Mouse (Mus musculus) MEL (cell line): ENCODE data around the gene Shisa9. TPM values are rescaled to one million over a fixed set of nuclear protein-coding genes. Genes with fewer than 3 reads are reported as not detected.

Experiments
- DNase-seq: peaks from one replicate; pipeline ENCODE4 v3.0.0; 2011; ENCODE audit warnings: low read depth, low spot score
- H3K27ac ChIP-seq: 2 replicates; pipeline ENCODE4 v1.5.1; 2012; ENCODE audit warnings: low read depth, mild to moderate bottlenecking, control low read depth, low read length, moderate library complexity; ENCODE audit not compliant: control insufficient read depth
- H3K27me3 ChIP-seq, 2 experiments: fragments of 150-350 bp in 1 of 2; sonication (generic) in 1 of 2; 2 replicates each; pipeline ENCODE4 v1.6.1; 2012; ENCODE audit warnings: low read length in 2 of 2, mild to moderate bottlenecking in 2 of 2, improper control_type of control experiment in 1 of 2, moderate library complexity in 1 of 2; ENCODE audit not compliant: insufficient read depth in 2 of 2, control insufficient read depth in 1 of 2
- H3K36me3 ChIP-seq, 2 experiments: 2 replicates each; pipeline ENCODE4 v1.6.1; 2012 to 2014; ENCODE audit warnings: low read length in 2 of 2, improper control_type of control experiment in 1 of 2, inconsistent platforms in 1 of 2, mild to moderate bottlenecking in 1 of 2; ENCODE audit not compliant: insufficient read depth in 2 of 2, control insufficient read depth in 1 of 2
- H3K4me1 ChIP-seq, 2 experiments: fragments of 150-350 bp in 1 of 2; sonication (generic) in 1 of 2; 2 replicates each; pipeline ENCODE4 v1.6.1; 2012; ENCODE audit warnings: low read length in 2 of 2, improper control_type of control experiment in 1 of 2, mild to moderate bottlenecking in 1 of 2; ENCODE audit not compliant: insufficient read depth in 2 of 2, control insufficient read depth in 1 of 2
- H3K4me3 ChIP-seq, 2 experiments: fragments of 150-350 bp in 1 of 2; sonication (generic) in 1 of 2; 2 replicates each; pipeline ENCODE4 v1.5.1; 2012; ENCODE audit warnings: low read depth in 2 of 2, low read length in 2 of 2, mild to moderate bottlenecking in 2 of 2, moderate library complexity in 2 of 2, control low read depth in 1 of 2, improper control_type of control experiment in 1 of 2; ENCODE audit not compliant: control insufficient read depth in 1 of 2, insufficient read depth in 1 of 2
- H3K79me2 ChIP-seq: 2 replicates; pipeline ENCODE4 v1.6.1; 2012; ENCODE audit warnings: mild to moderate bottlenecking, low read length, moderate library complexity; ENCODE audit not compliant: control insufficient read depth, poor library complexity, insufficient read depth
- H3K9ac ChIP-seq: 2 replicates; pipeline ENCODE4 v1.6.1; 2012; ENCODE audit warnings: low read depth, mild to moderate bottlenecking, control low read depth, low read length, moderate library complexity; ENCODE audit not compliant: control insufficient read depth, poor library complexity, severe bottlenecking
- H3K9me3 ChIP-seq: fragments of 150-350 bp; sonication (generic); replicated peaks from 2 replicates; pipeline ENCODE4 v1.6.1; 2012; ENCODE audit warnings: mild to moderate bottlenecking, low read length, improper control_type of control experiment, moderate library complexity; ENCODE audit not compliant: insufficient read depth
- BHLHE40 ChIP-seq: IDR thresholded peaks from 2 replicates; pipeline ENCODE4 v1.6.1; 2012; ENCODE audit warnings: low read depth, mild to moderate bottlenecking, inconsistent platforms, low read length, improper control_type of control experiment, borderline replicate concordance
- CHD2 ChIP-seq: IDR thresholded peaks from 2 replicates; pipeline ENCODE4 v1.6.1; 2011; ENCODE audit warnings: low read length, improper control_type of control experiment
- CTCF ChIP-seq, 3 experiments: IDR thresholded peaks in 2 of 3; conservative IDR thresholded peaks in 1 of 3; 2 replicates each; pipeline ENCODE4 v1.5.1; 2011 to 2012; ENCODE audit warnings: low read length in 3 of 3, low read depth in 2 of 3, mild to moderate bottlenecking in 2 of 3, improper control_type of control experiment in 1 of 3, inconsistent platforms in 1 of 3, mixed read lengths in 1 of 3, moderate library complexity in 1 of 3; ENCODE audit not compliant: control insufficient read depth in 1 of 3, insufficient read depth in 1 of 3, poor library complexity in 1 of 3, severe bottlenecking in 1 of 3
- ELF1 ChIP-seq: IDR thresholded peaks from 2 replicates; pipeline ENCODE4 v1.6.1; 2014; ENCODE audit warnings: low read depth, mild to moderate bottlenecking, inconsistent platforms, low read length, improper control_type of control experiment, moderate library complexity
- ETS1 ChIP-seq: IDR thresholded peaks from 2 replicates; pipeline ENCODE4 v1.6.1; 2012; ENCODE audit warnings: low read depth, mild to moderate bottlenecking, inconsistent platforms, low read length, improper control_type of control experiment, moderate library complexity
- HCFC1 ChIP-seq: IDR thresholded peaks from 2 replicates; pipeline ENCODE4 v1.6.1; 2012; ENCODE audit warnings: low read depth, mild to moderate bottlenecking, inconsistent platforms, low read length, improper control_type of control experiment, moderate library complexity
- JUND ChIP-seq: IDR thresholded peaks from 2 replicates; pipeline ENCODE4 v1.6.1; 2011; ENCODE audit warnings: low read depth, mild to moderate bottlenecking, improper control_type of control experiment, low read length
- MAFK ChIP-seq: IDR thresholded peaks from 2 replicates; pipeline ENCODE4 v1.6.1; 2011; ENCODE audit warnings: low read depth, mild to moderate bottlenecking, low read length, improper control_type of control experiment, borderline replicate concordance
- MAX ChIP-seq: IDR thresholded peaks from 2 replicates; pipeline ENCODE4 v1.6.1; 2011; ENCODE audit warnings: low read length, improper control_type of control experiment
- MAZ ChIP-seq: IDR thresholded peaks from 2 replicates; pipeline ENCODE4 v1.6.1; 2012; ENCODE audit warnings: low read depth, mild to moderate bottlenecking, inconsistent platforms, low read length, improper control_type of control experiment
- MEF2A ChIP-seq: IDR thresholded peaks from 2 replicates; pipeline ENCODE4 v1.6.1; 2014; ENCODE audit warnings: low read depth, mild to moderate bottlenecking, inconsistent platforms, low read length, improper control_type of control experiment; ENCODE audit not compliant: poor library complexity, insufficient replicate concordance, severe bottlenecking; ENCODE audit errors: extremely low read depth
- MXI1 ChIP-seq: IDR thresholded peaks from 2 replicates; pipeline ENCODE4 v1.6.1; 2011; ENCODE audit warnings: mild to moderate bottlenecking, low read depth, low read length, improper control_type of control experiment
- NELFE ChIP-seq: IDR thresholded peaks from 2 replicates; pipeline ENCODE4 v1.6.1; 2011; ENCODE audit warnings: low read depth, low read length, improper control_type of control experiment
- POLR2AphosphoS5 ChIP-seq: IDR thresholded peaks from 2 replicates; pipeline ENCODE4 v1.6.1; 2012; ENCODE audit warnings: low read depth, borderline replicate concordance, mild to moderate bottlenecking, inconsistent platforms, low read length, moderate library complexity, mixed read lengths
- RAD21 ChIP-seq: IDR thresholded peaks from 2 replicates; pipeline ENCODE4 v1.6.1; 2011; ENCODE audit warnings: mild to moderate bottlenecking, low read depth, low read length, improper control_type of control experiment
- SIN3A ChIP-seq: IDR thresholded peaks from 2 replicates; pipeline ENCODE4 v1.6.1; 2012; ENCODE audit warnings: low read length, improper control_type of control experiment, inconsistent platforms
- SMC3 ChIP-seq: IDR thresholded peaks from 2 replicates; pipeline ENCODE4 v1.6.1; 2011; ENCODE audit warnings: low read depth, low read length, improper control_type of control experiment
- TBP ChIP-seq: IDR thresholded peaks from 2 replicates; pipeline ENCODE4 v1.8.0; 2011; ENCODE audit warnings: low read depth, low read length, improper control_type of control experiment
- TCF12 ChIP-seq: IDR thresholded peaks from 2 replicates; pipeline ENCODE4 v1.6.1; 2014; ENCODE audit warnings: low read depth, mild to moderate bottlenecking, inconsistent platforms, low read length, improper control_type of control experiment, moderate library complexity
- UBTF ChIP-seq: IDR thresholded peaks from 2 replicates; pipeline ENCODE4 v1.6.1; 2012; ENCODE audit warnings: low read depth, mild to moderate bottlenecking, inconsistent platforms, low read length, improper control_type of control experiment, moderate library complexity, borderline replicate concordance; ENCODE audit not compliant: insufficient read depth
- USF1 ChIP-seq: IDR thresholded peaks from 2 replicates; pipeline ENCODE4 v1.6.1; 2014; ENCODE audit warnings: low read depth, mild to moderate bottlenecking, inconsistent platforms, low read length, improper control_type of control experiment, moderate library complexity
- USF2 ChIP-seq, 2 experiments: IDR thresholded peaks; 2 replicates each; pipeline ENCODE4 v1.6.1; 2011 to 2012; ENCODE audit warnings: improper control_type of control experiment in 2 of 2, low read length in 2 of 2, borderline replicate concordance in 1 of 2, inconsistent platforms in 1 of 2, low read depth in 1 of 2, mild to moderate bottlenecking in 1 of 2; ENCODE audit not compliant: insufficient read depth in 1 of 2
- ZC3H11A ChIP-seq: IDR thresholded peaks from 2 replicates; pipeline ENCODE4 v1.6.1; 2012; ENCODE audit warnings: low read depth, mild to moderate bottlenecking, inconsistent platforms, low read length, improper control_type of control experiment
- ZMIZ1 ChIP-seq: IDR thresholded peaks from 2 replicates; pipeline ENCODE4 v1.6.1; 2012; ENCODE audit warnings: low read depth, mild to moderate bottlenecking, inconsistent platforms, low read length, improper control_type of control experiment, moderate library complexity
- polyA plus RNA-seq, 2 experiments: library from polyadenylated mRNA; stranded (reverse) in 1 of 2; unstranded in 1 of 2; fragments of >175 nt in 1 of 2; fragments of >200 nt in 1 of 2; gene quantifications; 2 replicates each; pipeline versions ENCODE4 v1.2.1 to v1.2.4; 2012; ENCODE audit warnings: low replicate concordance in 2 of 2, low read depth in 1 of 2; ENCODE audit not compliant: insufficient read length in 2 of 2, insufficient read depth in 1 of 2, missing spikeins in 1 of 2
- total RNA-seq: library from RNA; depleted of rRNA; stranded (reverse); fragments of 300-350 nt; gene quantifications from 2 replicates; pipeline ENCODE4 v1.2.3, GENCODE M21; 2012

The Shisa9 gene
- total and polyA plus RNA-seq, 3 experiments: not detected

- Histone ChIP-seq H3K79me2 (no peaks in the 10 kb centered on the region), H3K27ac (no peak overlapping the region), H3K36me3 (no peaks in the 10 kb centered on the region), H3K27me3 (no peaks in the 10 kb centered on the region), H3K9me3 (no peaks in the 10 kb centered on the region), H3K9ac (no peak overlapping the region), H3K4me1 (no peaks in the 10 kb centered on the region), H3K4me3 (no peak overlapping the region)
- DNase-seq: no peak
- TF ChIP-seq TBP (no peak), BHLHE40 (no peak), ELF1 (no peak), UBTF (no peak), MEF2A (no peak), JUND (no peak), ZMIZ1 (no peak), RAD21 (no peak), POLR2AphosphoS5 (no peak), MXI1 (no peak)
These were observed 170.6 kb downstream of the Shisa9 start for GRCm38 (mm10) chr16:12154476-12154875.

GRCm38 (mm10) chr16:12173482-12174041 lies 189.6 kb downstream of the Shisa9 start:
- no peak for DNase-seq
- H3K4me1 ChIP-seq: no peaks in the 10 kb centered on the region
- no peaks in the 10 kb centered on the region for H3K36me3 ChIP-seq
- no peak overlapping the region for H3K9ac ChIP-seq
- no peaks in the 10 kb centered on the region for H3K27me3 ChIP-seq
- H3K27ac ChIP-seq: no peak overlapping the region
- H3K4me3 ChIP-seq: no peak overlapping the region
- H3K79me2 ChIP-seq: no peaks in the 10 kb centered on the region
- no peak for TF ChIP-seq MAFK
- TF ChIP-seq TCF12: no peak
- no peak for TF ChIP-seq CTCF (IDR thresholded peaks at IDR 0.05 in 2 of 3, conservative IDR thresholded peaks at IDR 0.05 in 1 of 3; ENCODE audit: control insufficient read depth in 1 of 3, insufficient read depth in 1 of 3, low read depth in 2 of 3, low read length in 3 of 3, poor library complexity in 1 of 3, severe bottlenecking in 1 of 3)
- TF ChIP-seq HCFC1: no peak
- no peak for TF ChIP-seq CHD2
- no peak for TF ChIP-seq NELFE
- TF ChIP-seq SMC3: no peak
- TF ChIP-seq MAX: no peak
- no peak for TF ChIP-seq SIN3A
- no peak for TF ChIP-seq USF2 (IDR thresholded peaks at IDR 0.05; ENCODE audit: borderline replicate concordance in 1 of 2, insufficient read depth in 1 of 2, low read depth in 1 of 2, low read length in 2 of 2)
- no peak for TF ChIP-seq USF1
- no peak for TF ChIP-seq ZC3H11A
- TF ChIP-seq MXI1: no peak
- TF ChIP-seq ELF1: no peak
- no peak for TF ChIP-seq ETS1
- no peak for TF ChIP-seq TBP
- TF ChIP-seq MAZ: no peak
- no peaks in the 10 kb centered on the region for H3K9me3 ChIP-seq
